Mouse (Mus musculus) cortical plate, adult 2 months (tissue): ENCODE measurements at regions not wholly inside any gene's neighbourhood (a gene's known extent, or its start where the extent isn't known, plus 50 kb on each side); places are given as distances from the start of the nearest gene placed in this dataset.

Source experiments
- H3K27ac ChIP-seq: fragments of 200-500 bp; 2 replicates; pipeline ENCODE4 v1.5.1; 2012; ENCODE audit warnings: low read length, control low read depth, inconsistent platforms; ENCODE audit not compliant: insufficient read depth
- H3K4me1 ChIP-seq: fragments of 200-500 bp; 2 replicates; pipeline ENCODE4 v1.6.1; 2011; ENCODE audit warnings: low read length; ENCODE audit not compliant: control insufficient read depth, insufficient read depth
- H3K4me3 ChIP-seq: fragments of 200-500 bp; 2 replicates; pipeline ENCODE4 v1.5.1; 2011; ENCODE audit warnings: mild to moderate bottlenecking, low read length, control low read depth; ENCODE audit not compliant: insufficient read depth
- CTCF ChIP-seq: fragments of 200-500 bp; IDR thresholded peaks from 2 replicates; pipeline ENCODE4 v1.5.1; 2011; ENCODE audit warnings: mild to moderate bottlenecking, control low read depth, low read length; ENCODE audit not compliant: insufficient read depth; ENCODE audit errors: extremely low read depth
- POLR2A ChIP-seq: fragments of 200-500 bp; IDR thresholded peaks from 2 replicates; pipeline ENCODE4 v1.6.1; 2011; ENCODE audit warnings: mild to moderate bottlenecking, low read length, control low read depth; ENCODE audit not compliant: insufficient read depth; ENCODE audit errors: extremely low read depth

GRCm38 (mm10) chr3:144304924-144305323 lies 99.9 kb upstream of the Lmo4 start:
- H3K27ac ChIP-seq = no peak overlapping the region
- no peak for TF ChIP-seq CTCF
- no peak for TF ChIP-seq POLR2A
- no peaks in the 10 kb centered on the region for H3K4me1 ChIP-seq
- no peak overlapping the region for H3K4me3 ChIP-seq

DNA sequence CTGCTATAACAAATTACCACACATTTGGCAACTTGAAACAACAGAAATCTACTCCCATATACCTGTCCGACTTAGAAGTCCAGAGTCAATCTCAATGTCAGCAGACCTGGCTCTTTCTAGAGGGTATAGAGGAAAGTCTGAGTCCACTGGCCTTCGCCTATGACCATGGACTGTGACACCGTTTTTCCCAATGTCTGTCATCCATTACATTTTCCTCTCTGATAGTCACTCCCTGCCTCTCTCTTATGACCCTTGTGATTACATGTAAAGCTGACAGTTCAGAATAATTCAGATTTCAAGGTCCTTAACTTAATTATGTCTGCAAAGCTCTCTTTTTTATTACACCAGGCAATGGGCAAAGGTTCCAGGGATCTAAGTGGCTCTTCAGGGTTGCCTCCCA lies 97.6 kb upstream of the Lmo4 start:
- TF ChIP-seq CTCF = no peak
- TF ChIP-seq POLR2A = no peak
- Histone ChIP-seq H3K27ac (no peak overlapping the region), H3K4me3 (no peak overlapping the region), H3K4me1 (no peaks in the 10 kb centered on the region)

- no peak overlapping the region for H3K27ac ChIP-seq
- TF ChIP-seq CTCF (no peak), POLR2A (no peak)
- H3K4me3 ChIP-seq = no peak overlapping the region
- no peaks in the 10 kb centered on the region for H3K4me1 ChIP-seq
Observed at GRCm38 (mm10) chr3:144301068-144301467, 96.0 kb upstream of the Lmo4 start.

DNA sequence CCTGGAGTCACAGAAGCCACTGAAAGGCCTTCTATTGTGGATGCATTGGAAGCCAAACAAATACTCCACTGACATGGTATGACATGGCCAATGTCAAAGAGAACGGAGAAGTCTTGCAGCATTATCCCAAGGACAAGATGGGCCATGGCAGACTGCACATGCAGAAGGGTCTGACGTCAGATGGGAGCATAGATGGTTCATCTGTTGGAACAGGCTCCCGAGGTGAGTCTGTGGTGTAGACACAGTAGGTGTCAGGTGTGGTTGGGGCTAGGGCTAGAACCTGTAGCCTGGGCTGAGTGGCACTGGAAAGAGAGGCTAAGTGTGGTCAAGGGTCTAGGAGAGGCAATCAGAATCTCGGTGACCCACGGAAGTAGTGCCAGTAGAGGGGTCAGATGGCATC lies 94.2 kb upstream of the Lmo4 start:
- TF ChIP-seq CTCF = no peak
- TF ChIP-seq POLR2A = no peak
- Histone ChIP-seq H3K4me3 (no peak overlapping the region), H3K27ac (no peak overlapping the region), H3K4me1 (no peaks in the 10 kb centered on the region)

DNA sequence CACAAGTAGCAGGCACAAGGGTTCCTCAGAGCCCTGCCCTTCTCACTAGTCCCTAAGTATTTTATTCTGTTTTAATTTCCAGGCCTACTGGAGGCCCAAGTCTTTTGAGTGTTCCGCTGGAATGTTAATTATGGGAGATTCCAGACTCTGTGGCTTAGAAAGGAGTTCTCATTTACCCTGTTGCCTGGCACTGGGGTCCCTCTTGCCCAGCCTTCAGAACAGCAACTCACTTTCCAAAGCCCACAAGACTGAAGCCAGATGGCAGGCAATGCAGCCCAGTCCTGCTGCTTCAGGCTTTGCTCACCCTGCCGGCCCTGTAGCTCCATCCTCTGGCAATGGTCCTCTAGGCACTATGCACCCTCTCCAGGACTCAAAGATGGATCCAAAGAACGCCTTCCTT lies 84.5 kb upstream of the Lmo4 start:
- TF ChIP-seq CTCF (no peak), POLR2A (no peak)
- Histone ChIP-seq H3K4me3 (no peak overlapping the region), H3K27ac (no peak overlapping the region), H3K4me1 (no peaks in the 10 kb centered on the region)

- Histone ChIP-seq H3K27ac (no peak overlapping the region), H3K4me1 (no peaks in the 10 kb centered on the region), H3K4me3 (no peak overlapping the region)
- TF ChIP-seq POLR2A (no peak), CTCF (no peak)
Observed at GRCm38 (mm10) chr3:144286100-144286499, 81.1 kb upstream of the Lmo4 start.

DNA sequence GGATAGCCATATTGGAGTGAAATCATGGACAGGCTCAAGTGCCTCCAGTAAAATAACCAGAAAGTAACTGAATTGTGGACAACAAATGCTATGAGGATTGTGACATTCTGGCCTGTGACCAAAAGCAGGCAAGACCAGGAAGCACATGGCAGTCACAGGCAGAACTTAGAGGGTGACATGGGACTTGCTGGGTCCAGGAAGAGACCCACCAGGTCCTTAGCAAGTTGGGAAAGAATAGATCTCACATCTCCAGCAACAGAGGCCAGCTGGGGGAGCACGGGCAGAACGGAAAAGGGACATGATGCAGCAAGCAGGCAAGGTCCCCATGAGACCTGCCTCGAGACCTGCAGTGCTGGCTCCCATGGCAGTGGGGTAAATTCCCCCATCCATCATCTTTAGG lies 79.3 kb upstream of the Lmo4 start:
- no peaks in the 10 kb centered on the region for H3K4me1 ChIP-seq
- no peak overlapping the region for H3K4me3 ChIP-seq
- H3K27ac ChIP-seq = no peak overlapping the region
- TF ChIP-seq POLR2A (no peak), CTCF (no peak)

DNA sequence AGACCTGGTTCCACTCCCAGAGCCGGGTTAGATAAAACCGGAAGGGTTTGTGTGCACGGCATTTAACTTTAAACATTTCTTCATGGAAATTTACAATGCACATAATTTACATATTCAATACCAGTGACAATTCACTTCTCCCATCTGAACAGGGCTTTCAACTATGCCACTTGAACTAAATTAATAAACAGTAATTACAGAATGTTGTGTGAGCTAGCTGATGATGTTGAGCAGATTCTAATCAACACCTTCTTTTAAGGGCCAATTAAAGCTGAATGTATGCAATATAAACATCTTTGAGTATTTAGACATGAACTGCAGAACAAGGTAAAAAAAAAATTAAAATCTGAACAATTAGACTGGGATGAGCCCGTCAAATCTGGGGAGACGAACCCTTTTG lies 68.1 kb upstream of the Lmo4 start:
- no peak for TF ChIP-seq POLR2A
- no peak for TF ChIP-seq CTCF
- H3K27ac ChIP-seq = no peak overlapping the region
- peaks cover 4% of the 10 kb centered on the region for H3K4me1 ChIP-seq
- no peak overlapping the region for H3K4me3 ChIP-seq

- Histone ChIP-seq H3K4me3 (no peak overlapping the region), H3K4me1 (peaks cover 4% of the 10 kb centered on the region), H3K27ac (no peak overlapping the region)
- no peak for TF ChIP-seq POLR2A
- TF ChIP-seq CTCF = no peak
Observed at GRCm38 (mm10) chr3:144270206-144270605, 65.2 kb upstream of the Lmo4 start.

DNA sequence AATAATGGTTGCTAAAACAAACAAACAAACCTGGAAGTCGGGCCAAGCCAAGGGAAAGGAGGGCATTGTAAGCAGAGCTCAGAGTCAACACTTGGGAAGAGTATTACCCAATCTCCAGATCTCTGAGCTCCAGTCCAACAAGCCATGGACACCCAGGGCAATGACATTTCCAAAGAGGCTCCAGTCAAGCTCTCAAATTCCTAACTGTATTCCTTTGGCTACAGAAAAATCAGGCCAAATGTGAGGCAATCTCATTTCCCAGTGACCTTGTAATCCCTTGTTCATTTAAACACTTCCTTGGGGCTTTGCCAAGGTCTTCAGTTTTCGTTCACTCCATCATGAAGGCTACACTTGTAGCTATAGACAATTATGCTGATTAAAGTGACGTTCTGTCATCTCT lies 59.5 kb upstream of the Lmo4 start:
- no peak overlapping the region for H3K4me3 ChIP-seq
- TF ChIP-seq POLR2A (no peak), CTCF (no peak)
- H3K4me1 ChIP-seq = no peaks in the 10 kb centered on the region
- no peak overlapping the region for H3K27ac ChIP-seq

GRCm38 (mm10) chr3:144260886-144261285 lies 55.9 kb upstream of the Lmo4 start:
- H3K27ac ChIP-seq = no peak overlapping the region
- no peak overlapping the region for H3K4me3 ChIP-seq
- H3K4me1 ChIP-seq = no peaks in the 10 kb centered on the region
- no peak for TF ChIP-seq POLR2A
- TF ChIP-seq CTCF = no peak
